ENCODE assay signal across 8 mouse cellular contexts in the genomic region with DNA sequence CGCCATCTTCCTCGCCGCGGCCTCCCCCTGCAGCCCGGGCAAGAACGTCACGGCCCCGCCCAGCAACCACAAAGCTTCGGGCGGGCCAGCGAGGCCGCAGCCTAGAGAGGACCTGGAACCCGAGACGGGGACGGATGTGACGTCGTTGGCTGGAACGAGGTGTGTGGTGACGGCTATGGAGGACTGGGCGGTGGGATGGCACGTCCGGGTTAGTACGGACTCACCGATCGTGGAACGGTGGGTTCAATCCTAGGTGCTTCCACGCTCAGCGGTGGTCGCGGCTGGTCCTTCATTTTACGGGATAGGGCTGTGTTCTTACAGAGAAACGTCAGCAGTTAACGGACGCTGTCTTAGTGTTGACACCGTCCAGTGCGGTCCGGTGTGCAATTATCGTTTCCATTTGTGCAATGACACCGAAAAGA. TPM values are rescaled to one million over a fixed set of nuclear protein-coding genes. Genes with fewer than 3 reads are reported as not detected.
A peak's percentile ranks its signal among the peaks of the same experiment; 100 is the strongest.
DNase-seq lines count a peak whose midpoint lies in the region; ATAC-seq and TF ChIP-seq lines count a peak whose summit lies in the region.

A gene (minus strand): TSS at position 79 of the 422 bp plus-strand sequence.

- WGBS in hindbrain, embryonic 10.5 days = under 1% methylated on average over 39 of the region's 39 CpGs
- WGBS in lung, postnatal 0 days = 2% methylated on average over 39 of the region's 39 CpGs

- no peak for TF ChIP-seq CTCF in lung, postnatal 0 days (IDR thresholded peaks at IDR 0.05)

- H3K27ac ChIP-seq in hindbrain, embryonic 10.5 days = peak within 1 kb of the TSS; percentile 94
- peak within 1 kb of the TSS; percentile 94 for H3K27ac ChIP-seq in lung, postnatal 0 days (ENCODE audit: low read length)

- peaks cover 58% of the 10 kb centered on the region for H3K36me3 ChIP-seq in hindbrain, embryonic 10.5 days
- no peaks in the 10 kb centered on the region for H3K36me3 ChIP-seq in lung, postnatal 0 days (ENCODE audit: insufficient read depth, low read length)

- ATAC-seq in frontal cortex, adult (ENCODE audit: low TSS enrichment) = peak; percentile 98
- peak; percentile 99 for ATAC-seq in lung, postnatal 0 days

- peaks cover 20% of the 10 kb centered on the region for H3K4me1 ChIP-seq in hindbrain, embryonic 10.5 days (replicated peaks)
- peaks cover 14% of the 10 kb centered on the region for H3K4me1 ChIP-seq in lung, postnatal 0 days (ENCODE audit: insufficient read depth, low read depth, low read length)

- H3K27me3 ChIP-seq in hindbrain, embryonic 10.5 days (ENCODE audit: insufficient read depth, poor library complexity, severe bottlenecking) = no peaks in the 10 kb centered on the region
- H3K27me3 ChIP-seq in lung, postnatal 0 days (replicated peaks; ENCODE audit: insufficient read depth, low read length) = no peaks in the 10 kb centered on the region

- H3K9ac ChIP-seq in lung, postnatal 0 days (replicated peaks; ENCODE audit: low read depth) = peak within 1 kb of the TSS; percentile 90

- H3K9me3 ChIP-seq in hindbrain, embryonic 10.5 days = no peaks in the 10 kb centered on the region
- no peaks in the 10 kb centered on the region for H3K9me3 ChIP-seq in lung, postnatal 0 days (ENCODE audit: low read length)

- DNase-seq in MN1 (ENCODE audit: low spot score) = peak; percentile 96
- peak; percentile 97 for DNase-seq in cerebellum, adult 9-10 months
- peak; percentile 98 for DNase-seq in hindbrain, embryonic 10.5 days (ENCODE audit: low spot score)
- DNase-seq in layer of hippocampus, adult 9-11 months = peak; percentile 98
- peak; percentile 99 for DNase-seq in lung, postnatal 0 days (ENCODE audit: low spot score)
- peak; percentile 96 for DNase-seq in ovary, postnatal 14 days (ENCODE audit: low spot score)
- DNase-seq in thymus, postnatal 14 days = peak; percentile 97

- peak within 1 kb of the TSS; percentile 94 for H3K4me3 ChIP-seq in hindbrain, embryonic 10.5 days
- peak within 1 kb of the TSS; percentile 91 for H3K4me3 ChIP-seq in lung, postnatal 0 days (ENCODE audit: low read depth, low read length)

- H3K4me2 ChIP-seq in lung, postnatal 0 days (replicated peaks; ENCODE audit: low read depth, low read length) = peak within 1 kb of the TSS; percentile 60

- TF ChIP-seq EP300 in lung, postnatal 0 days (IDR thresholded peaks at IDR 0.05) = peak; percentile 20; the same call in 1 of the 2 replicates

RNA-seq across cellular contexts. Expression of the gene that starts here (rescaled TPM):
- polyA plus RNA-seq in hindbrain, embryonic 10.5 days (2016; fragmentation: Nextera tagmentation; extraction: Ambion mirVana) = 258 and 310 TPM in 2 replicates
- 166 and 175 TPM in 2 replicates for polyA plus RNA-seq in lung, postnatal 0 days (2015; fragmentation: Nextera tagmentation; extraction: Ambion mirVana)

Comparison
In these comparisons a context has a peak if more than half of its experiments do, and no peak if none do; other contexts are left out.
1. Peak in every context shown above with its lines: DNase-seq, ATAC-seq, H3K4me3 ChIP-seq and H3K27ac ChIP-seq.